29 mouse cellular contexts compared by ENCODE assay signal in genomic region chr1:186718881-186719280, GRCm38 (mm10). TPM values are rescaled to one million over a fixed set of nuclear protein-coding genes. Genes with fewer than 3 reads are reported as not detected.
A peak's percentile ranks its signal among the peaks of the same experiment; 100 is the strongest.
DNase-seq lines count a peak whose midpoint lies in the region; ATAC-seq lines count a peak whose summit lies in the region.
"Had no signal": no experiment of that assay in that cellular context is flagged by ENCODE, and none has a peak within 500 bp of the region (broad histone marks: within the 10 kb centered on the region; RNA-seq: fewer than 3 reads in every experiment).

No protein-coding gene starts in this region.

- DNase-seq in kidney, adult 11 months = peak; percentile 46
- DNase-seq in kidney, postnatal 25 days = peak; percentile 72 to 75
- DNase-seq in MN1 (ENCODE audit: low spot score) = peak; percentile 30
- DNase-seq in fibroblast of lung, adult 2 months (ENCODE audit: low read depth) = peak; percentile 40
- no peak for DNase-seq in cerebellum, postnatal 14 days
- DNase-seq: adrenal gland, postnatal 10 days; cerebellum, adult 9-10 months; embryo, embryonic 11 days; gastrocnemius, postnatal 25 days; heart, adult 11 months; heart, postnatal 4 days; liver; lung, adult 2 months; lung, postnatal 14 days; right cerebral cortex, postnatal 14 days had no signal

- no peak overlapping the region for H3K27ac ChIP-seq in kidney, embryonic 15.5 days
- H3K27ac ChIP-seq in kidney, embryonic 16.5 days (ENCODE audit: low read length) = no peak overlapping the region
- H3K27ac ChIP-seq: embryonic facial prominence, embryonic 13.5 days; forebrain, embryonic 13.5 days; heart, embryonic 10.5 days; heart, embryonic 15.5 days; hindbrain, embryonic 13.5 days; liver, embryonic 14.5 days; midbrain, embryonic 10.5 days; neural tube, embryonic 12.5 days had no signal

- ATAC-seq in kidney, embryonic 15.5 days (replicated peaks; ENCODE audit: low FRiP score) = no peak
- ATAC-seq in kidney, embryonic 16.5 days (ENCODE audit: low FRiP score, low TSS enrichment) = no peak
- ATAC-seq: CD4-positive, CD25-positive, alpha-beta regulatory T cell, adult 4 months; forebrain, embryonic 13.5 days; intestine, embryonic 16.5 days had no signal

- no peak overlapping the region for H3K4me3 ChIP-seq in kidney, embryonic 15.5 days (replicated peaks)
- H3K4me3 ChIP-seq in kidney, embryonic 16.5 days (ENCODE audit: low read length) = no peak overlapping the region
- H3K4me3 ChIP-seq: embryonic facial prominence, embryonic 13.5 days; erythroblast, embryonic 14.5 days; forebrain, embryonic 13.5 days; heart, embryonic 10.5 days; heart, embryonic 15.5 days; hindbrain, embryonic 13.5 days; midbrain, embryonic 10.5 days; myocyte; neural tube, embryonic 12.5 days had no signal

- H3K9me3 ChIP-seq in kidney, embryonic 15.5 days (replicated peaks) = no peaks in the 10 kb centered on the region
- no peaks in the 10 kb centered on the region for H3K9me3 ChIP-seq in kidney, embryonic 16.5 days (ENCODE audit: low read length)
- H3K9me3 ChIP-seq: embryonic facial prominence, embryonic 13.5 days; forebrain, embryonic 13.5 days; heart, embryonic 10.5 days; heart, embryonic 15.5 days; hindbrain, embryonic 13.5 days; midbrain, embryonic 10.5 days; neural tube, embryonic 12.5 days had no signal

- H3K4me1 ChIP-seq in kidney, embryonic 15.5 days = no peaks in the 10 kb centered on the region; the same call in 1 of the 2 replicates
- H3K4me1 ChIP-seq in kidney, embryonic 16.5 days (ENCODE audit: insufficient read depth, low read length) = peaks cover 5% of the 10 kb centered on the region; the same call in 1 of the 2 replicates
- H3K4me1 ChIP-seq: forebrain, embryonic 13.5 days; heart, embryonic 10.5 days; hindbrain, embryonic 13.5 days; midbrain, embryonic 10.5 days; neural tube, embryonic 12.5 days had no signal

- H3K4me2 ChIP-seq in kidney, embryonic 15.5 days = no peak overlapping the region
- no peak overlapping the region for H3K4me2 ChIP-seq in kidney, embryonic 16.5 days (replicated peaks; ENCODE audit: low read depth, low read length)
- H3K4me2 ChIP-seq: embryonic facial prominence, embryonic 13.5 days; forebrain, embryonic 13.5 days; heart, embryonic 15.5 days; hindbrain, embryonic 13.5 days; neural tube, embryonic 12.5 days had no signal

- no peaks in the 10 kb centered on the region for H3K27me3 ChIP-seq in kidney, embryonic 15.5 days
- H3K27me3 ChIP-seq in kidney, embryonic 16.5 days (ENCODE audit: insufficient read depth, low read length) = no peaks in the 10 kb centered on the region
- H3K27me3 ChIP-seq: embryonic facial prominence, embryonic 13.5 days; forebrain, embryonic 13.5 days; heart, embryonic 15.5 days; hindbrain, embryonic 13.5 days; neural tube, embryonic 12.5 days had no signal

- H3K36me3 ChIP-seq in kidney, embryonic 15.5 days = peaks cover 56% of the 10 kb centered on the region
- peaks cover 21% of the 10 kb centered on the region for H3K36me3 ChIP-seq in kidney, embryonic 16.5 days (ENCODE audit: insufficient read depth, low read length)

- 83% methylated on average over 5 of the region's 5 CpGs for WGBS in kidney, embryonic 15.5 days
- 87% methylated on average over 5 of the region's 5 CpGs for WGBS in kidney, embryonic 16.5 days

- no peak overlapping the region for H3K9ac ChIP-seq in kidney, embryonic 15.5 days
- no peak overlapping the region for H3K9ac ChIP-seq in kidney, embryonic 16.5 days (replicated peaks; ENCODE audit: low read length)
- H3K9ac ChIP-seq: embryonic facial prominence, embryonic 13.5 days; forebrain, embryonic 13.5 days; heart, embryonic 15.5 days; hindbrain, embryonic 13.5 days; liver, embryonic 14.5 days; neural tube, embryonic 12.5 days had no signal

RNA-seq across cellular contexts. Expression of gene Tgfb2, which starts 13.1 kb away (rescaled TPM):
- 16.4 and 23.5 TPM in 2 replicates for polyA plus RNA-seq in kidney, embryonic 15.5 days (2015; fragmentation: Nextera tagmentation; extraction: Ambion mirVana)
- polyA plus RNA-seq in kidney, embryonic 16.5 days (2015; fragmentation: Nextera tagmentation; extraction: Ambion mirVana) = 17.5 and 20.6 TPM in 2 replicates
- polyA plus RNA-seq: erythroblast, embryonic 14.5 days had no signal

RNA-seq across cellular contexts. Expression of gene Rrp15, which starts 30.3 kb away (rescaled TPM):
- polyA plus RNA-seq in kidney, embryonic 15.5 days (2015; fragmentation: Nextera tagmentation; extraction: Ambion mirVana) = 72.6 and 75.5 TPM in 2 replicates
- polyA plus RNA-seq in kidney, embryonic 16.5 days (2015; fragmentation: Nextera tagmentation; extraction: Ambion mirVana) = 69.3 and 73.1 TPM in 2 replicates

Comparison
In these comparisons a context has a peak if more than half of its experiments do, and no peak if none do; other contexts are left out.
1. DNase-seq: peak in kidney, adult 11 months (single experiment), kidney, postnatal 25 days (2 of 2), MN1 (single experiment) and fibroblast of lung, adult 2 months (single experiment); none in cerebellum, postnatal 14 days (0 of 2).